In the genomic region with DNA sequence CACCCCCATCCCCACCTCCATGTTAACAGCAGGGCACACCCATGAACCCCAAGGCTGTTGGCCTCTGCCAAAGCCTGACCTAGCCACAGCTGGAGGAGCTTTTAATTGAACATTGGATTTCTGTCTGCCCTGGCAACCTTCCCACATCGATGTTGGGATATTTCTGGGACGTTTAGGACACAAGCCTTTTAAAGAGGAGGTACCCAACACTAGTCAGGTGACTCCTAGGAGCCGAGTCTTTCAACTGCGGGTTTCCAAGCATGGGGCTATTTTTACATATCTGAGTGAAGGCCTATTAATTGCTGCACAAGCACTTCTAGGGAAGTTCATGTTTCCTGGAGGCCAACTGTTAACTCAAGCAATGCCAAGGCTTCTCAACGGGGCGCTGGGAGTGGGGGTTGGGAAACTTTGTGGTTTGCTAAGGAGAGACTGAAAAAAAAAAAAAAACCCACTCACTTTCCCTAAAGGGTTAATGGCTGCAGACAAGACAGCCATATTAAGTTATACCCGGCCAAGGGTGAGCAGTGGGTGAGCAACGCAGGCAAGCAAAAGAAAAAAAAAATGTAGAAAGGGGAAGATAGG, we compare ENCODE assay signal across 8 mouse cellular contexts.
DNase-seq lines count a peak whose midpoint lies in the region; ATAC-seq and TF ChIP-seq lines count a peak whose summit lies in the region.

No protein-coding gene starts in this region.

- H3K4me2 ChIP-seq in kidney, postnatal 0 days (ENCODE audit: low read length): peak overlapping the region; percentile 11; the same call in 1 of the 2 replicates
- H3K4me2 ChIP-seq in neural tube, embryonic 15.5 days: no peak overlapping the region

- peak; percentile 36 for DNase-seq in left cerebral cortex, postnatal 4 days
- no peak for DNase-seq in left cerebral cortex, adult 11 months (ENCODE audit: low spot score)
- DNase-seq in kidney, postnatal 0 days (ENCODE audit: low spot score): peak; percentile 81
- DNase-seq in cerebellum, adult 9-10 months: no peak
- no peak for DNase-seq in frontal cortex, postnatal 25 days (ENCODE audit: low spot score in 2 of 2)
- DNase-seq in left cerebral cortex, adult 8-10 months (ENCODE audit: low spot score in 2 of 2): no peak

- H3K4me3 ChIP-seq in kidney, postnatal 0 days (replicated peaks; ENCODE audit: low read depth, low read length): no peak overlapping the region
- H3K4me3 ChIP-seq in neural tube, embryonic 15.5 days (replicated peaks): no peak overlapping the region

- ATAC-seq in granulocyte monocyte progenitor cell, adult 5-6 weeks (replicated peaks; ENCODE audit: poor library complexity, severe bottlenecking): peak; percentile 41
- ATAC-seq in kidney, postnatal 0 days (replicated peaks; ENCODE audit: low FRiP score, low read depth): peak; percentile 55; the same call in 1 of the 2 replicates
- ATAC-seq in neural tube, embryonic 15.5 days (ENCODE audit: low FRiP score): 0 out of 2 replicates have a peak, but pooled peaks have one; percentile 21

- H3K36me3 ChIP-seq in kidney, postnatal 0 days (ENCODE audit: insufficient read depth, low read length): no peaks in the 10 kb centered on the region
- no peaks in the 10 kb centered on the region for H3K36me3 ChIP-seq in neural tube, embryonic 15.5 days

- TF ChIP-seq CTCF in kidney, postnatal 0 days (IDR thresholded peaks at IDR 0.05; ENCODE audit: low read depth): no peak

- no peak overlapping the region for H3K9ac ChIP-seq in kidney, postnatal 0 days (ENCODE audit: low read depth, low read length)
- H3K9ac ChIP-seq in neural tube, embryonic 15.5 days (replicated peaks): no peak overlapping the region

- peak overlapping the region; percentile 73; the same call in 1 of the 2 replicates for H3K27ac ChIP-seq in kidney, postnatal 0 days
- no peak overlapping the region for H3K27ac ChIP-seq in neural tube, embryonic 15.5 days (replicated peaks)

- H3K4me1 ChIP-seq in kidney, postnatal 0 days (replicated peaks; ENCODE audit: insufficient read depth, low read length): peaks cover 22% of the 10 kb centered on the region
- H3K4me1 ChIP-seq in neural tube, embryonic 15.5 days: peaks cover 20% of the 10 kb centered on the region

- no peaks in the 10 kb centered on the region for H3K27me3 ChIP-seq in kidney, postnatal 0 days (ENCODE audit: insufficient read depth, low read length)
- no peaks in the 10 kb centered on the region for H3K27me3 ChIP-seq in neural tube, embryonic 15.5 days (replicated peaks)

- intact Hi-C loops in left cerebral cortex, postnatal 4 days (cut with DNase I): no loop called here

- 3% methylated on average over 8 of the region's 8 CpGs for WGBS in kidney, postnatal 0 days
- 30% methylated on average over 8 of the region's 8 CpGs for WGBS in neural tube, embryonic 15.5 days

- H3K9me3 ChIP-seq in kidney, postnatal 0 days (replicated peaks; ENCODE audit: low read length): no peaks in the 10 kb centered on the region
- H3K9me3 ChIP-seq in neural tube, embryonic 15.5 days (replicated peaks): no peaks in the 10 kb centered on the region

Comparison
In these comparisons a context has a peak if more than half of its experiments do, and no peak if none do; other contexts are left out.
1. DNase-seq: peak in left cerebral cortex, postnatal 4 days (single experiment) and kidney, postnatal 0 days (single experiment); none in left cerebral cortex, adult 11 months (single experiment), cerebellum, adult 9-10 months (single experiment), frontal cortex, postnatal 25 days (0 of 2) and left cerebral cortex, adult 8-10 months (0 of 2).
2. Peak in every context shown above with its lines, with median percentiles within 50 percentile points of each other: ATAC-seq.